Mouse (Mus musculus) midbrain, postnatal 0 days (tissue): ENCODE data around the gene Gapdhs. TPM values are rescaled to one million over a fixed set of nuclear protein-coding genes. Genes with fewer than 3 reads are reported as not detected.

Experiments
- ATAC-seq: fragments of 200-750 bp; cut with Nextera tagmentation; 2 replicates; pipeline ENCODE4 v1.8.0; 2017; ENCODE audit warnings: moderate number of reproducible peaks, mild to moderate bottlenecking, moderate TSS enrichment, moderate library complexity; ENCODE audit not compliant: low FRiP score
- DNase-seq: peaks from one replicate; pipeline ENCODE4 v3.0.0-alpha.2; 2015; ENCODE audit warnings: low spot score
- H3K27ac ChIP-seq: fragments of 300-500 bp; sonication (generic); 2 replicates; pipeline ENCODE4 v1.5.1; 2014; ENCODE audit warnings: low read depth, mild to moderate bottlenecking, low read length, mixed read lengths
- H3K27me3 ChIP-seq: fragments of 300-500 bp; sonication (generic); 2 replicates; pipeline ENCODE4 v1.6.1; 2014; ENCODE audit warnings: low read length, control low read depth, mixed read lengths; ENCODE audit not compliant: insufficient read depth
- H3K36me3 ChIP-seq: fragments of 300-500 bp; sonication (generic); 2 replicates; pipeline ENCODE4 v1.6.1; 2014; ENCODE audit warnings: low read length, control low read depth, mixed read lengths; ENCODE audit not compliant: insufficient read depth
- H3K4me1 ChIP-seq: fragments of 300-500 bp; sonication (generic); 2 replicates; pipeline ENCODE4 v1.6.1; 2014; ENCODE audit warnings: mild to moderate bottlenecking, control low read depth, antibody characterized with exemption, low read length, mixed read lengths; ENCODE audit not compliant: insufficient read depth
- H3K4me2 ChIP-seq: fragments of 300-500 bp; sonication (generic); 2 replicates; pipeline ENCODE4 v1.6.1; 2014; ENCODE audit warnings: low read depth, mild to moderate bottlenecking, low read length, mixed read lengths; ENCODE audit not compliant: poor library complexity, severe bottlenecking
- H3K4me3 ChIP-seq: fragments of 300-500 bp; sonication (generic); 2 replicates; pipeline ENCODE4 v1.5.1; 2014; ENCODE audit warnings: low read depth, mild to moderate bottlenecking, low read length, moderate library complexity
- H3K9ac ChIP-seq: fragments of 300-500 bp; sonication (generic); replicated peaks from 2 replicates; pipeline ENCODE4 v1.6.1; 2014; ENCODE audit warnings: mild to moderate bottlenecking, low read length, moderate library complexity, mixed read lengths; ENCODE audit not compliant: poor library complexity, severe bottlenecking
- H3K9me3 ChIP-seq: fragments of 300-500 bp; sonication (generic); 2 replicates; pipeline ENCODE4 v1.6.1; 2016; ENCODE audit warnings: low read length, control low read depth
- CTCF ChIP-seq: IDR thresholded peaks from 2 replicates; pipeline ENCODE4 v1.5.1; 2016; ENCODE audit warnings: antibody characterized with exemption, mild to moderate bottlenecking
- WGBS: fragments of 180-500 bp; shearing (Covaris S2); extraction: QIAGEN DNeasy Blood & Tissue Kit; methylation state at CpG from one replicate; pipeline ENCODE4 v1.1.7; 2014; 5-methylcytosine and 5-hydroxymethylcytosine counted together
- polyA plus RNA-seq: library from polyadenylated mRNA; unstranded; fragments of >200 nt; fragmentation: Nextera tagmentation; extraction: Ambion mirVana; gene quantifications from 2 replicates; pipeline ENCODE4 v1.2.1, GENCODE M21; 2015
- total RNA-seq: library from RNA; depleted of rRNA; stranded (reverse); fragments of >200 nt; gene quantifications from 2 replicates; pipeline ENCODE4 v1.2.3, GENCODE M21; 2014; rRNA removed

The Gapdhs gene
- total and polyA plus RNA-seq, 2 experiments from 2014 or later, result 0.79 TPM; not detected in 1

DNA sequence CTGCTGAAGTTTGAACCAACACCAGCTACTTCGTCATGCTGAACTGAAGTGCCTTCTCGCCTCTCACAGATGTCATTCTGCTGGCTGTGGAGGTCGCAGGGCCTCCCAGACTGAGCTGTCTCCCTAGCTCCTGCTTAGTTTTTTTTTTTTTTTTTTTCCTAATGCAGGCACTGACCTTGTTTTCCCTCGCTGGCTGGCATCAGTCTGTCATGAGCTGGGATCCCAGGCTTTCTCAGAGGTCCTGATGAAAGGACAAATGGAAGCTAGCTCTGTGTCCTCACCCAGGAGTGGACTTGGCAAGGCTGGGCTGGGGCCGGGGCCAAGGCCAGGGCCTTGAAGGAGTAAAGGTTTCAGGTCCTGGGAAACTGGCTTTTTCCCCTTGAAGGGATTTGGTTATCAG is 61.6 kb downstream of the Gapdhs start:
- Histone ChIP-seq H3K4me1 (no peaks in the 10 kb centered on the region), H3K4me3 (no peak overlapping the region), H3K9ac (no peak overlapping the region), H3K4me2 (no peak overlapping the region), H3K36me3 (no peaks in the 10 kb centered on the region), H3K27ac (no peak overlapping the region), H3K27me3 (0 out of 2 replicates have a peak, but pooled peaks cover 3% of the 10 kb centered on the region), H3K9me3 (no peaks in the 10 kb centered on the region)
- TF ChIP-seq CTCF, result no peak
- ATAC-seq (no peak), DNase-seq (no peak)
- WGBS, result 68% methylated on average over 5 of the region's 5 CpGs

Other genes with a start within 250 kb of the Gapdhs start
Only the 30 nearest of the 32 such genes appear.
- 67.0 and 68.2 TPM in 2 replicates for gene Arhgap33, start 208.6 kb downstream of the Gapdhs start, total RNA-seq
- 113 TPM in 2 replicates for gene Arhgap33, start 208.6 kb downstream of the Gapdhs start, polyA plus RNA-seq
- gene Hspb6, start 191.5 kb downstream of the Gapdhs start, total RNA-seq, result 5.9 and 6.2 TPM in 2 replicates
- 13.4 and 13.5 TPM in 2 replicates for gene Hspb6, start 191.5 kb downstream of the Gapdhs start, polyA plus RNA-seq
- 15.2 and 23.3 TPM in 2 replicates for gene Proser3, start 191.4 kb downstream of the Gapdhs start, total RNA-seq
- gene Proser3, start 191.4 kb downstream of the Gapdhs start, polyA plus RNA-seq, result 3.3 and 3.4 TPM in 2 replicates
- 15.7 and 32.0 TPM in 2 replicates for gene Lin37, start 183.8 kb downstream of the Gapdhs start, total RNA-seq
- gene Lin37, start 183.8 kb downstream of the Gapdhs start, polyA plus RNA-seq, result 53.5 and 54.1 TPM in 2 replicates
- 54.7 and 64.2 TPM in 2 replicates for gene U2af1l4, start 180.4 kb downstream of the Gapdhs start, total RNA-seq
- 96.4 and 97.0 TPM in 2 replicates for gene U2af1l4, start 180.4 kb downstream of the Gapdhs start, polyA plus RNA-seq
- gene Gm49396, start 180.3 kb downstream of the Gapdhs start, total RNA-seq, result 6.0 and 8.4 TPM in 2 replicates
- gene Gm49396, start 180.3 kb downstream of the Gapdhs start, polyA plus RNA-seq, result 4.9 and 7.2 TPM in 2 replicates
- gene Psenen, start 180.1 kb downstream of the Gapdhs start, total RNA-seq, result 63.8 and 133 TPM in 2 replicates
- 135 and 144 TPM in 2 replicates for gene Psenen, start 180.1 kb downstream of the Gapdhs start, polyA plus RNA-seq
- gene Igflr1, start 178.3 kb downstream of the Gapdhs start, total RNA-seq, result 0.99 and 1.9 TPM in 2 replicates
- 3.1 and 5.6 TPM in 2 replicates for gene Igflr1, start 178.3 kb downstream of the Gapdhs start, polyA plus RNA-seq
- gene Kmt2b, start 155.0 kb downstream of the Gapdhs start, total RNA-seq, result 38.8 and 39.5 TPM in 2 replicates
- gene Kmt2b, start 155.0 kb downstream of the Gapdhs start, polyA plus RNA-seq, result 5.3 and 8.3 TPM in 2 replicates
- gene Zbtb32, start 144.8 kb downstream of the Gapdhs start, total RNA-seq, result not detected in 2 replicates
- 0.22 and 0.39 TPM in 2 replicates for gene Zbtb32, start 144.8 kb downstream of the Gapdhs start, polyA plus RNA-seq
- 0.76 and 1.5 TPM in 2 replicates for gene Upk1a, start 130.8 kb downstream of the Gapdhs start, total RNA-seq
- gene Upk1a, start 130.8 kb downstream of the Gapdhs start, polyA plus RNA-seq, result 0.65 and 0.84 TPM in 2 replicates
- 310 and 337 TPM in 2 replicates for gene Cox6b1, start 117.5 kb downstream of the Gapdhs start, total RNA-seq
- 1,351 and 1,409 TPM in 2 replicates for gene Cox6b1, start 117.5 kb downstream of the Gapdhs start, polyA plus RNA-seq
- gene Etv2, start 107.8 kb downstream of the Gapdhs start, total RNA-seq, result 1.2 TPM in 1 of 2 replicates, not detected in the other
- gene Etv2, start 107.8 kb downstream of the Gapdhs start, polyA plus RNA-seq, result 0.15 TPM in 1 of 2 replicates, not detected in the other
- 163 and 185 TPM in 2 replicates for gene Rbm42, start 93.4 kb downstream of the Gapdhs start, total RNA-seq
- gene Rbm42, start 93.4 kb downstream of the Gapdhs start, polyA plus RNA-seq, result 120 and 123 TPM in 2 replicates
- gene Haus5, start 78.7 kb downstream of the Gapdhs start, total RNA-seq, result 17.9 and 22.7 TPM in 2 replicates
- gene Haus5, start 78.7 kb downstream of the Gapdhs start, polyA plus RNA-seq, result 19.8 and 20.0 TPM in 2 replicates
- gene Pmis2, start 72.1 kb downstream of the Gapdhs start, total RNA-seq, result not detected in 2 replicates
- gene Pmis2, start 72.1 kb downstream of the Gapdhs start, polyA plus RNA-seq, result not detected in 2 replicates
- not detected in 2 replicates for gene 2200002J24Rik, start 44.8 kb downstream of the Gapdhs start, total RNA-seq
- not detected in 2 replicates for gene 2200002J24Rik, start 44.8 kb downstream of the Gapdhs start, polyA plus RNA-seq
- gene Atp4a, start 31.5 kb downstream of the Gapdhs start, total RNA-seq, result 0.82 and 2.3 TPM in 2 replicates
- 2.7 and 2.8 TPM in 2 replicates for gene Atp4a, start 31.5 kb downstream of the Gapdhs start, polyA plus RNA-seq
- 166 and 167 TPM in 2 replicates for gene Tmem147, start 14.1 kb downstream of the Gapdhs start, total RNA-seq
- 290 and 318 TPM in 2 replicates for gene Tmem147, start 14.1 kb downstream of the Gapdhs start, polyA plus RNA-seq
- gene Sbsn, start 7.8 kb upstream of the Gapdhs start, total RNA-seq, result 2.4 and 4.0 TPM in 2 replicates
- 1.8 and 4.1 TPM in 2 replicates for gene Sbsn, start 7.8 kb upstream of the Gapdhs start, polyA plus RNA-seq
- 0.71 and 7.9 TPM in 2 replicates for gene Dmkn, start 20.1 kb upstream of the Gapdhs start, total RNA-seq
- gene Dmkn, start 20.1 kb upstream of the Gapdhs start, polyA plus RNA-seq, result 4.5 and 4.9 TPM in 2 replicates
- gene Krtdap, start 44.2 kb upstream of the Gapdhs start, total RNA-seq, result 4.8 and 19.2 TPM in 2 replicates
- gene Krtdap, start 44.2 kb upstream of the Gapdhs start, polyA plus RNA-seq, result 1.2 and 1.6 TPM in 2 replicates
- not detected in 2 replicates for gene Ffar2, start 80.1 kb upstream of the Gapdhs start, total RNA-seq
- gene Ffar2, start 80.1 kb upstream of the Gapdhs start, polyA plus RNA-seq, result 0.07 and 0.25 TPM in 2 replicates
- not detected in 2 replicates for gene Ffar3, start 112.5 kb upstream of the Gapdhs start, total RNA-seq
- not detected in 2 replicates for gene Ffar3, start 112.5 kb upstream of the Gapdhs start, polyA plus RNA-seq
- not detected in 2 replicates for gene Ffar1, start 117.9 kb upstream of the Gapdhs start, total RNA-seq
- gene Ffar1, start 117.9 kb upstream of the Gapdhs start, polyA plus RNA-seq, result not detected in 2 replicates
- 0.24 and 0.71 TPM in 2 replicates for gene Cd22, start 136.7 kb upstream of the Gapdhs start, total RNA-seq
- gene Cd22, start 136.7 kb upstream of the Gapdhs start, polyA plus RNA-seq, result 0.06 and 0.16 TPM in 2 replicates
- gene Mag, start 171.2 kb upstream of the Gapdhs start, total RNA-seq, result 5.3 and 14.9 TPM in 2 replicates
- gene Mag, start 171.2 kb upstream of the Gapdhs start, polyA plus RNA-seq, result 5.7 and 6.9 TPM in 2 replicates
- not detected in 2 replicates for gene Hamp2, start 181.0 kb upstream of the Gapdhs start, total RNA-seq
- not detected in 2 replicates for gene Hamp2, start 181.0 kb upstream of the Gapdhs start, polyA plus RNA-seq
- not detected in 2 replicates for gene Hamp, start 200.4 kb upstream of the Gapdhs start, total RNA-seq
- not detected in 2 replicates for gene Hamp, start 200.4 kb upstream of the Gapdhs start, polyA plus RNA-seq
- 95.3 and 102 TPM in 2 replicates for gene Usf2, start 213.1 kb upstream of the Gapdhs start, total RNA-seq
- gene Usf2, start 213.1 kb upstream of the Gapdhs start, polyA plus RNA-seq, result 27.0 and 28.4 TPM in 2 replicates